Mouse (Mus musculus): ENCODE results near the gene Cetn3.

GRCm38 (mm10) chr13:81836386-81837177 lies 53.7 kb downstream of the Cetn3 start:
- TF ChIP-seq CTCF (conservative IDR thresholded peaks at IDR 0.05; ENCODE audit: low read length) = no peak
- TF ChIP-seq POU5F1 (IDR thresholded peaks at IDR 0.05; ENCODE audit: borderline replicate concordance, low read length) = no peak
- TF ChIP-seq NANOG (IDR thresholded peaks at IDR 0.05; ENCODE audit: borderline replicate concordance, low read length) = no peak

All from E14TG2a.4 (cell line).